Mouse (Mus musculus) hindbrain, postnatal 0 days (tissue): ENCODE measurements at regions not wholly inside any gene's neighbourhood (a gene's known extent, or its start where the extent isn't known, plus 50 kb on each side); places are given as distances from the start of the nearest gene placed in this dataset.

Source experiments
- ATAC-seq: fragments of 200-750 bp; cut with Nextera tagmentation; 2 replicates; pipeline ENCODE4 v1.8.0; 2017; ENCODE audit warnings: mild to moderate bottlenecking, moderate TSS enrichment, moderate library complexity
- DNase-seq: peaks from one replicate; pipeline ENCODE4 v3.0.0-alpha.2; 2015; ENCODE audit warnings: low spot score
- H3K27ac ChIP-seq: fragments of 300-500 bp; sonication (generic); 2 replicates; pipeline ENCODE4 v1.5.1; 2014; ENCODE audit warnings: mild to moderate bottlenecking
- H3K27me3 ChIP-seq: fragments of 300-500 bp; sonication (generic); 2 replicates; pipeline ENCODE4 v1.6.1; 2014; ENCODE audit warnings: low read length, mixed read lengths; ENCODE audit not compliant: insufficient read depth
- H3K36me3 ChIP-seq: fragments of 300-500 bp; sonication (generic); 2 replicates; pipeline ENCODE4 v1.6.1; 2014; ENCODE audit warnings: low read length, mixed read lengths; ENCODE audit not compliant: insufficient read depth
- H3K4me1 ChIP-seq: fragments of 300-500 bp; sonication (generic); 2 replicates; pipeline ENCODE4 v1.6.1; 2014; ENCODE audit warnings: antibody characterized with exemption, low read length, mixed read lengths; ENCODE audit not compliant: insufficient read depth
- H3K4me2 ChIP-seq: fragments of 300-500 bp; sonication (generic); 2 replicates; pipeline ENCODE4 v1.6.1; 2014; ENCODE audit warnings: low read depth, mild to moderate bottlenecking, low read length, moderate library complexity, mixed read lengths
- H3K4me3 ChIP-seq: fragments of 300-500 bp; sonication (generic); 2 replicates; pipeline ENCODE4 v1.5.1; 2014; ENCODE audit warnings: low read length
- H3K9ac ChIP-seq: fragments of 300-500 bp; sonication (generic); replicated peaks from 2 replicates; pipeline ENCODE4 v1.6.1; 2014; ENCODE audit warnings: mild to moderate bottlenecking, low read length, moderate library complexity, mixed read lengths
- H3K9me3 ChIP-seq: fragments of 300-500 bp; sonication (generic); 2 replicates; pipeline ENCODE4 v1.6.1; 2016; ENCODE audit warnings: low read length, mixed read lengths
- CTCF ChIP-seq: IDR thresholded peaks from 2 replicates; pipeline ENCODE4 v1.5.1; 2016; ENCODE audit warnings: antibody characterized with exemption, control low read depth, low read depth
- WGBS: fragments of 180-500 bp; shearing (Covaris S2); extraction: QIAGEN DNeasy Blood & Tissue Kit; methylation state at CpG from one replicate; pipeline ENCODE4 v1.1.7; 2014; 5-methylcytosine and 5-hydroxymethylcytosine counted together

- H3K27me3 ChIP-seq, result no peaks in the 10 kb centered on the region
- 34% methylated on average over 4 of the region's 4 CpGs for WGBS
- no peaks in the 10 kb centered on the region for H3K9me3 ChIP-seq
- no peak overlapping the region for H3K4me2 ChIP-seq
- no peak for ATAC-seq
- H3K4me3 ChIP-seq, result no peak overlapping the region
- H3K36me3 ChIP-seq, result no peaks in the 10 kb centered on the region
- no peaks in the 10 kb centered on the region for H3K4me1 ChIP-seq
- no peak for DNase-seq
- H3K9ac ChIP-seq, result no peak overlapping the region
- no peak overlapping the region for H3K27ac ChIP-seq
- TF ChIP-seq CTCF, result no peak
Observed at GRCm38 (mm10) chr1:137387509-137387908, 427.3 kb upstream of the Nr5a2 start.

GRCm38 (mm10) chr1:137378072-137378985 is 418.1 kb upstream of the Nr5a2 start:
- Histone ChIP-seq H3K9ac (no peak overlapping the region), H3K36me3 (no peaks in the 10 kb centered on the region), H3K4me3 (no peak overlapping the region), H3K27ac (no peak overlapping the region; the same call in 1 of the 2 replicates), H3K9me3 (no peaks in the 10 kb centered on the region), H3K27me3 (no peaks in the 10 kb centered on the region), H3K4me2 (peak overlapping the region; percentile 37), H3K4me1 (no peaks in the 10 kb centered on the region)
- DNase-seq, result peak; percentile 69
- 10% methylated on average over 6 of the region's 6 CpGs for WGBS
- peak; percentile 55; the same call in 1 of the 2 replicates for ATAC-seq
- no peak for TF ChIP-seq CTCF

- no peaks in the 10 kb centered on the region for H3K4me1 ChIP-seq
- H3K4me3 ChIP-seq, result no peak overlapping the region
- no peak for DNase-seq
- 85% methylated on average over 10 of the region's 10 CpGs for WGBS
- no peak for TF ChIP-seq CTCF
- no peak overlapping the region for H3K9ac ChIP-seq
- no peak for ATAC-seq
- H3K27ac ChIP-seq, result no peak overlapping the region
- H3K27me3 ChIP-seq, result no peaks in the 10 kb centered on the region
- H3K4me2 ChIP-seq, result no peak overlapping the region
- H3K36me3 ChIP-seq, result no peaks in the 10 kb centered on the region
- H3K9me3 ChIP-seq, result no peaks in the 10 kb centered on the region
Observed at GRCm38 (mm10) chr1:137376685-137377084, 416.4 kb upstream of the Nr5a2 start.

GRCm38 (mm10) chr1:137374641-137375040 is 414.4 kb upstream of the Nr5a2 start:
- Histone ChIP-seq H3K9me3 (no peaks in the 10 kb centered on the region), H3K36me3 (no peaks in the 10 kb centered on the region), H3K27me3 (no peaks in the 10 kb centered on the region), H3K9ac (no peak overlapping the region), H3K27ac (no peak overlapping the region), H3K4me2 (no peak overlapping the region), H3K4me3 (no peak overlapping the region), H3K4me1 (no peaks in the 10 kb centered on the region)
- no peak for TF ChIP-seq CTCF
- ATAC-seq (no peak), DNase-seq (no peak)
- 59% methylated on average over 4 of the region's 4 CpGs for WGBS

- H3K36me3 ChIP-seq, result no peaks in the 10 kb centered on the region
- H3K4me1 ChIP-seq, result no peaks in the 10 kb centered on the region
- TF ChIP-seq CTCF, result no peak
- no peak for ATAC-seq
- DNase-seq, result no peak
- WGBS, result 54% methylated on average over 15 of the region's 15 CpGs
- H3K9me3 ChIP-seq, result no peaks in the 10 kb centered on the region
- no peak overlapping the region for H3K4me3 ChIP-seq
- no peaks in the 10 kb centered on the region for H3K27me3 ChIP-seq
- no peak overlapping the region for H3K4me2 ChIP-seq
- H3K9ac ChIP-seq, result no peak overlapping the region
- H3K27ac ChIP-seq, result no peak overlapping the region
Observed at GRCm38 (mm10) chr1:137373509-137374420, 413.5 kb upstream of the Nr5a2 start.

- no peak for TF ChIP-seq CTCF
- Histone ChIP-seq H3K27me3 (no peaks in the 10 kb centered on the region), H3K36me3 (no peaks in the 10 kb centered on the region), H3K4me3 (no peak overlapping the region), H3K27ac (no peak overlapping the region), H3K9me3 (no peaks in the 10 kb centered on the region), H3K4me1 (no peaks in the 10 kb centered on the region), H3K9ac (no peak overlapping the region), H3K4me2 (no peak overlapping the region)
- ATAC-seq, result no peak
- DNase-seq, result no peak
- WGBS, result 97% methylated on average over 3 of the region's 3 CpGs
Observed at GRCm38 (mm10) chr1:137372236-137372635, 412.0 kb upstream of the Nr5a2 start.
